9 mouse cellular contexts compared by ENCODE assay signal in genomic region chr12:3370979-3371925, GRCm38 (mm10). TPM values are rescaled to one million over a fixed set of nuclear protein-coding genes. Genes with fewer than 3 reads are reported as not detected.
DNase-seq lines count a peak whose midpoint lies in the region; ATAC-seq and TF ChIP-seq lines count a peak whose summit lies in the region.
"Had no signal": no experiment of that assay in that cellular context is flagged by ENCODE, and none has a peak within 500 bp of the region (broad histone marks: within the 10 kb centered on the region; RNA-seq: fewer than 3 reads in every experiment).

No protein-coding gene starts in this region.

- H3K9ac ChIP-seq in kidney, embryonic 15.5 days, result no peak overlapping the region
- peak overlapping the region; percentile 43 for H3K9ac ChIP-seq in forebrain, embryonic 15.5 days (replicated peaks)
- peak overlapping the region; percentile 36; the same call in 1 of the 2 replicates for H3K9ac ChIP-seq in midbrain, postnatal 0 days (replicated peaks; ENCODE audit: low read length, poor library complexity, severe bottlenecking)
- H3K9ac ChIP-seq: stomach, embryonic 15.5 days had no signal

- WGBS in kidney, embryonic 15.5 days, result 27% methylated on average over 11 of the region's 11 CpGs
- 2% methylated on average over 11 of the region's 11 CpGs for WGBS in forebrain, embryonic 15.5 days
- 4% methylated on average over 11 of the region's 11 CpGs for WGBS in midbrain, postnatal 0 days

- H3K27me3 ChIP-seq in kidney, embryonic 15.5 days, result no peaks in the 10 kb centered on the region
- H3K27me3 ChIP-seq in forebrain, embryonic 15.5 days, result no peaks in the 10 kb centered on the region
- no peaks in the 10 kb centered on the region for H3K27me3 ChIP-seq in midbrain, postnatal 0 days (ENCODE audit: insufficient read depth, low read length)
- H3K27me3 ChIP-seq: stomach, embryonic 15.5 days had no signal

- no peaks in the 10 kb centered on the region for H3K9me3 ChIP-seq in kidney, embryonic 15.5 days (replicated peaks)
- H3K9me3 ChIP-seq in forebrain, embryonic 15.5 days, result peaks cover 7% of the 10 kb centered on the region; the same call in 1 of the 2 replicates
- no peaks in the 10 kb centered on the region for H3K9me3 ChIP-seq in midbrain, postnatal 0 days (ENCODE audit: low read length)
- H3K9me3 ChIP-seq: stomach, embryonic 15.5 days had no signal

- DNase-seq in kidney, postnatal 25 days, result no peak
- peak; percentile 45 for DNase-seq in midbrain, postnatal 0 days (ENCODE audit: low spot score)
- no peak for DNase-seq in urinary bladder, postnatal 36 days (ENCODE audit: low spot score in 2 of 2)
- no peak for DNase-seq in layer of hippocampus, adult 11-12 months (ENCODE audit: low spot score)

- no peak overlapping the region for H3K27ac ChIP-seq in kidney, embryonic 15.5 days
- peak overlapping the region; percentile 48 for H3K27ac ChIP-seq in bone marrow macrophage, adult 2 months (ENCODE audit: insufficient read depth, low read depth, low read length)
- H3K27ac ChIP-seq in forebrain, embryonic 15.5 days (replicated peaks), result peak overlapping the region; percentile 86
- peak overlapping the region; percentile 67 for H3K27ac ChIP-seq in midbrain, postnatal 0 days (ENCODE audit: low read depth, low read length)
- H3K27ac ChIP-seq: stomach, embryonic 15.5 days had no signal

- TF ChIP-seq POLR2A in bone marrow macrophage, adult 2 months (IDR thresholded peaks at IDR 0.05; ENCODE audit: borderline replicate concordance, low read depth, low read length), result no peak

- H3K4me3 ChIP-seq in kidney, embryonic 15.5 days (replicated peaks), result no peak overlapping the region
- peak overlapping the region; percentile 21; the same call in 1 of the 2 replicates for H3K4me3 ChIP-seq in bone marrow macrophage, adult 2 months (ENCODE audit: insufficient read depth, low read length)
- peak overlapping the region; percentile 83 for H3K4me3 ChIP-seq in forebrain, embryonic 15.5 days
- peak overlapping the region; percentile 42 for H3K4me3 ChIP-seq in midbrain, postnatal 0 days (ENCODE audit: low read depth, low read length)
- H3K4me3 ChIP-seq: stomach, embryonic 15.5 days had no signal

- no peak for TF ChIP-seq CTCF in bone marrow macrophage, adult 2 months (IDR thresholded peaks at IDR 0.05; ENCODE audit: low read depth, low read length)
- TF ChIP-seq CTCF in midbrain, postnatal 0 days (IDR thresholded peaks at IDR 0.05), result no peak

- peaks cover 39% of the 10 kb centered on the region for H3K4me1 ChIP-seq in kidney, embryonic 15.5 days
- peaks cover 30% of the 10 kb centered on the region for H3K4me1 ChIP-seq in bone marrow macrophage, adult 2 months (ENCODE audit: control insufficient read depth, insufficient read depth, low read length)
- H3K4me1 ChIP-seq in forebrain, embryonic 15.5 days, result peaks cover 76% of the 10 kb centered on the region
- H3K4me1 ChIP-seq in midbrain, postnatal 0 days (ENCODE audit: insufficient read depth, low read length), result peaks cover 32% of the 10 kb centered on the region

- H3K36me3 ChIP-seq in kidney, embryonic 15.5 days, result peaks cover 28% of the 10 kb centered on the region
- H3K36me3 ChIP-seq in forebrain, embryonic 15.5 days, result peaks cover 42% of the 10 kb centered on the region
- H3K36me3 ChIP-seq in midbrain, postnatal 0 days (ENCODE audit: insufficient read depth, low read length), result peaks cover 6% of the 10 kb centered on the region

- H3K4me2 ChIP-seq in kidney, embryonic 15.5 days, result 0 out of 2 replicates have a peak overlapping the region, but pooled peaks have one; percentile 17
- peak overlapping the region; percentile 82 for H3K4me2 ChIP-seq in forebrain, embryonic 15.5 days (replicated peaks)
- H3K4me2 ChIP-seq in midbrain, postnatal 0 days (ENCODE audit: low read depth, low read length, poor library complexity, severe bottlenecking), result peak overlapping the region; percentile 92
- H3K4me2 ChIP-seq: stomach, embryonic 15.5 days had no signal

- ATAC-seq in kidney, embryonic 15.5 days (replicated peaks; ENCODE audit: low FRiP score), result no peak
- peak; percentile 28 for ATAC-seq in forebrain, embryonic 15.5 days (replicated peaks)
- no peak for ATAC-seq in midbrain, postnatal 0 days (ENCODE audit: low FRiP score)
- ATAC-seq: lung, postnatal 0 days had no signal

RNA-seq across cellular contexts. Expression of gene Kif3c, which starts 6.3 kb away (rescaled TPM):
- 10.8 and 11.0 TPM in 2 replicates for polyA plus RNA-seq in kidney, embryonic 15.5 days (2015; fragmentation: Nextera tagmentation; extraction: Ambion mirVana)
- 22.0 and 24.7 TPM in 2 replicates for polyA plus RNA-seq in bone marrow macrophage, adult 2 months (2012; ENCODE audit: insufficient read depth, insufficient read length, missing spikeins)
- polyA plus RNA-seq in forebrain, embryonic 15.5 days (2015; fragmentation: Nextera tagmentation; extraction: Ambion mirVana), result 104 and 106 TPM in 2 replicates
- total RNA-seq in midbrain, postnatal 0 days (2014; rRNA removed), result 172 and 176 TPM in 2 replicates
- polyA plus RNA-seq in midbrain, postnatal 0 days (2015; fragmentation: Nextera tagmentation; extraction: Ambion mirVana), result 70.0 and 70.7 TPM in 2 replicates

RNA-seq across cellular contexts. Expression of gene Asxl2, which starts 55.4 kb away (rescaled TPM):
- 19.1 and 20.0 TPM in 2 replicates for polyA plus RNA-seq in kidney, embryonic 15.5 days (2015; fragmentation: Nextera tagmentation; extraction: Ambion mirVana)
- 39.3 and 42.1 TPM in 2 replicates for polyA plus RNA-seq in bone marrow macrophage, adult 2 months (2012; ENCODE audit: insufficient read depth, insufficient read length, missing spikeins)
- polyA plus RNA-seq in forebrain, embryonic 15.5 days (2015; fragmentation: Nextera tagmentation; extraction: Ambion mirVana), result 14.4 and 15.0 TPM in 2 replicates
- 16.0 and 16.7 TPM in 2 replicates for total RNA-seq in midbrain, postnatal 0 days (2014; rRNA removed)
- polyA plus RNA-seq in midbrain, postnatal 0 days (2015; fragmentation: Nextera tagmentation; extraction: Ambion mirVana), result 6.7 and 9.5 TPM in 2 replicates

Comparison
In these comparisons a context has a peak if more than half of its experiments do, and no peak if none do; other contexts are left out.
1. H3K4me2 ChIP-seq: peak in every context shown above with its lines; median percentile 92 in midbrain, postnatal 0 days; 82 in forebrain, embryonic 15.5 days; 17 in kidney, embryonic 15.5 days.